Mouse (Mus musculus) lung, embryonic 14.5 days (tissue): ENCODE data around the gene Zfp488. TPM values are rescaled to one million over a fixed set of nuclear protein-coding genes. Genes with fewer than 3 reads are reported as not detected.

Experiments
- ATAC-seq: fragments of 200-750 bp; cut with Nextera tagmentation; 2 replicates; pipeline ENCODE4 v1.8.0; 2017; ENCODE audit warnings: mild to moderate bottlenecking, moderate TSS enrichment, moderate library complexity; ENCODE audit not compliant: insufficient read depth
- DNase-seq: peaks from one replicate; pipeline ENCODE4 v3.0.0-alpha.2; 2015
- H3K27ac ChIP-seq: fragments of 300-500 bp; sonication (generic); 2 replicates; pipeline ENCODE4 v1.5.1; 2014; ENCODE audit warnings: low read depth, mild to moderate bottlenecking, moderate library complexity
- H3K27me3 ChIP-seq: fragments of 300-500 bp; sonication (generic); 2 replicates; pipeline ENCODE4 v1.6.1; 2014; ENCODE audit warnings: low read length, control low read depth; ENCODE audit not compliant: insufficient read depth
- H3K36me3 ChIP-seq: fragments of 300-500 bp; sonication (generic); 2 replicates; pipeline ENCODE4 v1.6.1; 2014; ENCODE audit warnings: control low read depth; ENCODE audit not compliant: insufficient read depth
- H3K4me1 ChIP-seq: fragments of 300-500 bp; sonication (generic); 2 replicates; pipeline ENCODE4 v1.6.1; 2014; ENCODE audit warnings: antibody characterized with exemption, control low read depth; ENCODE audit not compliant: insufficient read depth
- H3K4me2 ChIP-seq: fragments of 300-500 bp; sonication (generic); 2 replicates; pipeline ENCODE4 v1.6.1; 2014; ENCODE audit warnings: mild to moderate bottlenecking
- H3K4me3 ChIP-seq: fragments of 300-500 bp; sonication (generic); 2 replicates; pipeline ENCODE4 v1.5.1; 2014; ENCODE audit warnings: low read depth, low read length
- H3K9ac ChIP-seq: fragments of 300-500 bp; sonication (generic); 2 replicates; pipeline ENCODE4 v1.6.1; 2014
- H3K9me3 ChIP-seq: fragments of 300-500 bp; sonication (generic); 2 replicates; pipeline ENCODE4 v1.6.1; 2016; ENCODE audit warnings: low read depth, low read length, control low read depth
- CTCF ChIP-seq: IDR thresholded peaks from 2 replicates; pipeline ENCODE4 v1.5.1; 2016; ENCODE audit warnings: antibody characterized with exemption, low read depth
- WGBS: fragments of 180-500 bp; shearing (Covaris S2); extraction: QIAGEN DNeasy Blood & Tissue Kit; methylation state at CpG from one replicate; pipeline ENCODE4 v1.1.7; 2014; 5-methylcytosine and 5-hydroxymethylcytosine counted together
- polyA plus RNA-seq: library from polyadenylated mRNA; unstranded; fragments of >200 nt; fragmentation: Nextera tagmentation; extraction: Ambion mirVana; gene quantifications from 2 replicates; pipeline ENCODE4 v1.2.1, GENCODE M21; 2014

Zfp488 gene
- polyA plus RNA-seq, 1 experiment from 2014 or later: 0.05 TPM

- no peak overlapping the region for H3K4me2 ChIP-seq
- H3K36me3 ChIP-seq: no peaks in the 10 kb centered on the region
- H3K4me1 ChIP-seq: no peaks in the 10 kb centered on the region
- ATAC-seq (no peak), DNase-seq (no peak)
- no peaks in the 10 kb centered on the region for H3K9me3 ChIP-seq
- no peak for TF ChIP-seq CTCF
- no peak overlapping the region for H3K9ac ChIP-seq
- H3K27ac ChIP-seq: no peak overlapping the region
- whole genome bisulfite sequencing: 28% methylated on average over 17 of the region's 17 CpGs
- H3K4me3 ChIP-seq: no peak overlapping the region
- peaks cover 33% of the 10 kb centered on the region for H3K27me3 ChIP-seq
These were observed 46.7 kb downstream of the Zfp488 start for GRCm38 (mm10) chr14:33931853-33932252.

- no peaks in the 10 kb centered on the region for H3K36me3 ChIP-seq
- H3K9ac ChIP-seq: peak within 1 kb of the TSS; percentile 46
- 0 out of 2 replicates have a peak, but pooled peaks have one; percentile 30 for TF ChIP-seq CTCF
- H3K9me3 ChIP-seq: no peaks in the 10 kb centered on the region
- peaks cover 59% of the 10 kb centered on the region for H3K27me3 ChIP-seq
- H3K4me3 ChIP-seq: peak within 1 kb of the TSS; percentile 55
- DNase-seq: peak; percentile 69
- peak within 1 kb of the TSS; percentile 97 for H3K4me2 ChIP-seq
- WGBS: under 1% methylated on average over 73 of the region's 85 CpGs
- H3K4me1 ChIP-seq: no peaks in the 10 kb centered on the region
- ATAC-seq: peak; percentile 81
- no peak within 1 kb of the TSS for H3K27ac ChIP-seq
These were observed 55.1 kb downstream of the Zfp488 start, which contains the start of gene Gdf10 for GRCm38 (mm10) chr14:33923168-33924070. TSS of gene Gdf10 (plus strand) at chr14:33923587.

GRCm38 (mm10) chr14:33922771-33923167 lies 55.8 kb downstream of the Zfp488 start:
- peak overlapping the region; percentile 97 for H3K4me2 ChIP-seq
- peaks cover 59% of the 10 kb centered on the region for H3K27me3 ChIP-seq
- H3K36me3 ChIP-seq: no peaks in the 10 kb centered on the region
- peak overlapping the region; percentile 55 for H3K4me3 ChIP-seq
- no peak overlapping the region for H3K27ac ChIP-seq
- DNase-seq: no peak
- 12% methylated on average over 8 of the region's 8 CpGs for WGBS
- no peak for ATAC-seq
- no peak overlapping the region for H3K9ac ChIP-seq
- no peaks in the 10 kb centered on the region for H3K4me1 ChIP-seq
- no peak for TF ChIP-seq CTCF
- H3K9me3 ChIP-seq: no peaks in the 10 kb centered on the region

- TF ChIP-seq CTCF: no peak
- 46% methylated on average over 14 of the region's 14 CpGs for WGBS
- H3K4me2 ChIP-seq: no peak overlapping the region
- peaks cover 55% of the 10 kb centered on the region for H3K27me3 ChIP-seq
- no peaks in the 10 kb centered on the region for H3K4me1 ChIP-seq
- H3K4me3 ChIP-seq: no peak overlapping the region
- ATAC-seq (no peak), DNase-seq (no peak)
- no peaks in the 10 kb centered on the region for H3K9me3 ChIP-seq
- no peak overlapping the region for H3K27ac ChIP-seq
- H3K36me3 ChIP-seq: no peaks in the 10 kb centered on the region
- H3K9ac ChIP-seq: no peak overlapping the region
These were observed 57.6 kb downstream of the Zfp488 start for GRCm38 (mm10) chr14:33920727-33921559.

Other genes starting within 250 kb of the Zfp488 start
- 2.4 and 4.2 TPM in 2 replicates for gene Gdf10, start 55.2 kb downstream of the Zfp488 start, polyA plus RNA-seq
- gene Gdf2, start 37.7 kb downstream of the Zfp488 start, polyA plus RNA-seq: 0.05 TPM in 1 of 2 replicates, not detected in the other
- not detected in 2 replicates for gene Rbp3, start 24.8 kb downstream of the Zfp488 start, polyA plus RNA-seq
- gene Gm30083, start 36.4 kb upstream of the Zfp488 start, polyA plus RNA-seq: not detected in 2 replicates
- gene Gm5460, start 38.0 kb upstream of the Zfp488 start, polyA plus RNA-seq: not detected in 2 replicates
- not detected in 2 replicates for gene Antxrl, start 73.9 kb upstream of the Zfp488 start, polyA plus RNA-seq
- 2.4 TPM in 2 replicates for gene Anxa8, start 107.2 kb upstream of the Zfp488 start, polyA plus RNA-seq
- gene A630023A22Rik, start 124.0 kb upstream of the Zfp488 start, polyA plus RNA-seq: 0.30 TPM in 1 of 2 replicates, not detected in the other
- 0.05 and 0.08 TPM in 2 replicates for gene Npy4r, start 173.7 kb upstream of the Zfp488 start, polyA plus RNA-seq
- 0.18 and 0.19 TPM in 2 replicates for gene Gprin2, start 222.9 kb upstream of the Zfp488 start, polyA plus RNA-seq
- gene Syt15, start 240.8 kb upstream of the Zfp488 start, polyA plus RNA-seq: 0.42 TPM in 2 replicates